Mouse (Mus musculus) stomach, postnatal 0 days (tissue): ENCODE measurements around the gene Gm17662.

Experiments
- CTCF ChIP-seq: IDR thresholded peaks from 2 replicates; pipeline ENCODE4 v1.5.1; 2016; ENCODE audit warnings: antibody characterized with exemption, low read depth, mild to moderate bottlenecking, moderate library complexity
- EP300 ChIP-seq: optimal IDR thresholded peaks from 2 replicates; pipeline ENCODE3; 2016; ENCODE audit warnings: antibody characterized with exemption

DNA sequence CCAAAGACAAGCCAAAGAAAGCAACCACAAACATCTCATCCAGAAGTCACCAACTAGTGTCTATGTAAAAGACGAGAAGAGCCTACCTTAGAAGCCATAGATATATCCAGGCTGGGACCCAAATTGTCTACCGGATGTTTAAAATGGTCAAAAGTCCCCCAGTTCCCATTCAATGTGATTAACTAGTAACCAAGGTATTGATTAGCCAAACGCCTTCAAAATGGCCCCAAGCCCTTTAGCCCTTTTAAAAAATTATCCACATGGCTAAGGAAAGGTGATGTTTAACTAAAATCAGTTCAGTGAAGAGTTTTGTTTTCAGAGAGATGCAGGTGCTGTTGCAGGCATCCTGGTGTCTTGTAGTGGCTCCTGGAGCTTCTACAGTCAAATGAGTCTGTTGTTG, 19.2 kb downstream of the Gm17662 start, which contains the start of gene C8a:
- TF ChIP-seq CTCF (no peak), EP300 (no peak)
